Mouse (Mus musculus) limb, embryonic 11.5 days (tissue): ENCODE results near the gene Sptbn1. TPM values are rescaled to one million over a fixed set of nuclear protein-coding genes. Genes with fewer than 3 reads are reported as not detected.

Source experiments
- ATAC-seq: fragments of 200-750 bp; cut with Nextera tagmentation; 2 replicates; pipeline ENCODE4 v1.8.0; 2017; ENCODE audit warnings: low read depth; ENCODE audit not compliant: insufficient number of reproducible peaks, low FRiP score, low TSS enrichment
- DNase-seq: peaks from one replicate; pipeline ENCODE4 v3.0.0-alpha.2; 2015; ENCODE audit warnings: low spot score
- H3K27ac ChIP-seq: fragments of 300-500 bp; sonication (generic); replicated peaks from 2 replicates; pipeline ENCODE4 v1.5.1; 2014; ENCODE audit warnings: low read depth, mild to moderate bottlenecking, low read length
- H3K27me3 ChIP-seq: fragments of 300-500 bp; sonication (generic); 2 replicates; pipeline ENCODE4 v1.6.1; 2014; ENCODE audit warnings: mild to moderate bottlenecking, low read length, mixed read lengths; ENCODE audit not compliant: control insufficient read depth, insufficient read depth
- H3K36me3 ChIP-seq: fragments of 300-500 bp; sonication (generic); 2 replicates; pipeline ENCODE4 v1.6.1; 2014; ENCODE audit warnings: mild to moderate bottlenecking, low read length, moderate library complexity, mixed read lengths; ENCODE audit not compliant: control insufficient read depth, insufficient read depth
- H3K4me1 ChIP-seq: fragments of 300-500 bp; sonication (generic); 2 replicates; pipeline ENCODE4 v1.6.1; 2014; ENCODE audit warnings: low read length, mixed read lengths; ENCODE audit not compliant: control insufficient read depth, insufficient read depth
- H3K4me2 ChIP-seq: fragments of 300-500 bp; sonication (generic); 2 replicates; pipeline ENCODE4 v1.6.1; 2014; ENCODE audit warnings: low read depth, mild to moderate bottlenecking, moderate library complexity; ENCODE audit not compliant: severe bottlenecking
- H3K4me3 ChIP-seq: fragments of 300-500 bp; sonication (generic); 2 replicates; pipeline ENCODE4 v1.5.1; 2014; ENCODE audit warnings: low read depth, low read length
- H3K9ac ChIP-seq: fragments of 300-500 bp; sonication (generic); 2 replicates; pipeline ENCODE4 v1.6.1; 2014; ENCODE audit warnings: mild to moderate bottlenecking, low read length
- H3K9me3 ChIP-seq: fragments of 300-500 bp; sonication (generic); 2 replicates; pipeline ENCODE4 v1.6.1; 2016; ENCODE audit warnings: low read length; ENCODE audit not compliant: control insufficient read depth
- WGBS: fragments of 180-500 bp; shearing (Covaris S2); extraction: QIAGEN DNeasy Blood & Tissue Kit; methylation state at CpG from one replicate; pipeline ENCODE4 v1.1.7; 2014; 5-methylcytosine and 5-hydroxymethylcytosine counted together
- polyA plus RNA-seq: library from polyadenylated mRNA; unstranded; fragments of >200 nt; fragmentation: Nextera tagmentation; extraction: Ambion mirVana; gene quantifications from 2 replicates; pipeline ENCODE4 v1.2.1, GENCODE M21; 2014

The Sptbn1 gene
- polyA plus RNA-seq, 1 experiment from 2014 or later, result 65.4 TPM

DNA sequence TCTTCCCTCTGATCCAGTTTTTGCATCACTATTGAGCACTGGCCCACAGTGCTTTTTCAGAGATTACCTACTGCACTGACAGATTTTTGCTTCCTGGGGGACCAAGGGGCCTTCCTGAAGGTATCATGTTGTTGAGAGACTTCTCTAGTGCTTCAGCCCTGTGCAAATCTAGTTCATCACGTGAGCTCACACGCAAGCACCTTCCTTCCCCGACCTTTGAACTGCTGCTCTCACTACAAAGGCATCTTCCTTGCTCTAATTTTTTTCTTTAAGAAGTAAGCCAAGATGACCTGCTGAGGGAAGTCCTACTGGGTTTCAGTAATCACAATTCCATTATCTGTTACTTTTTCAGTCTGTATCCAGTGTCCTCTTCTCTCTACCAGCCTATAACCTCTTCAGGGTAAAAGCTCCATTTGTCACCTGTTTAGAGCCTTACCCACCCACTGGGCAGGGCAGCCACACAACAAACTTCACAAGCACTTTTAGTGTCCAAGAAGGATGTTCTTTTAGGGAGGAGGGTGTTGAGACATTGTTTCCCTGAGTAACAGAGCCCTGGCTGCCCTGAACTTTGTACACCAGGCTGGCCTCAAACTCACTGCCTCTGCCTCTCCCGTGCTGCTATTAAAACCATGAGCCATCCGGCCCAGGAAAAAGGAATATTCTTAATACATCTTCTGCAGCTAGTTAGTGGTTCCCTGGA, 103.3 kb downstream of the Sptbn1 start:
- no peaks in the 10 kb centered on the region for H3K4me1 ChIP-seq
- no peaks in the 10 kb centered on the region for H3K27me3 ChIP-seq
- no peaks in the 10 kb centered on the region for H3K9me3 ChIP-seq
- ATAC-seq, result no peak
- 74% methylated on average over 5 of the region's 5 CpGs for WGBS
- no peaks in the 10 kb centered on the region for H3K36me3 ChIP-seq
- H3K9ac ChIP-seq, result no peak overlapping the region
- no peak overlapping the region for H3K4me2 ChIP-seq
- no peak overlapping the region for H3K27ac ChIP-seq
- no peak overlapping the region for H3K4me3 ChIP-seq
- no peak for DNase-seq

GRCm38 (mm10) chr11:30163870-30164269, 104.1 kb downstream of the Sptbn1 start:
- WGBS, result 91% methylated on average over 1 of the region's 1 CpGs
- Histone ChIP-seq H3K4me1 (no peaks in the 10 kb centered on the region), H3K9ac (no peak overlapping the region)

DNA sequence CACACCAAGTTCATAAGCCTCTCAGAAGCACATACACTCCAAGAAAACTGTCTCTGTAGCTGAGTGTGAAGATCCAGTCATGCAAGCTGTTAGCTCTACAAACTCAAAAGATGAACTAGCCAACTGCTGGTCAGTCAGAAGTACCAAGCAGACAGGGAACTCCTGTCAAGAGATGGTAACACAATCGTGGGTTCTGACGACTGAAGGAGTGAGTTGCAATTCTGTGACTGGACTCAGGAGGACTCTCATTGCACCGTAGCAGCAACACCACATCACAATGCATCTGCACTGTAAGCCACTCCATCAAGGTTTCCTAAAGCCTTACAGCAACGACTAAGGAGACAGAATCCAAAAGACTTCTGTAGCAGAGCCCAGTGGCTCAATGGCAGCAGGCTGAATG, 104.9 kb downstream of the Sptbn1 start:
- Histone ChIP-seq H3K36me3 (0 out of 2 replicates have a peak, but pooled peaks cover 3% of the 10 kb centered on the region), H3K9me3 (no peaks in the 10 kb centered on the region), H3K27ac (no peak overlapping the region), H3K9ac (no peak overlapping the region), H3K4me3 (no peak overlapping the region), H3K27me3 (no peaks in the 10 kb centered on the region), H3K4me1 (no peaks in the 10 kb centered on the region), H3K4me2 (no peak overlapping the region)
- 87% methylated on average over 4 of the region's 4 CpGs for WGBS
- ATAC-seq, result no peak
- no peak for DNase-seq

More at GRCm38 (mm10) chr11:30163870-30164269, 104.1 kb downstream of the Sptbn1 start:
- no peak for DNase-seq
- Histone ChIP-seq H3K9me3 (no peaks in the 10 kb centered on the region), H3K27ac (no peak overlapping the region), H3K27me3 (no peaks in the 10 kb centered on the region), H3K36me3 (no peaks in the 10 kb centered on the region), H3K4me2 (no peak overlapping the region), H3K4me3 (no peak overlapping the region)
- no peak for ATAC-seq

- no peak overlapping the region for H3K9ac ChIP-seq
- no peaks in the 10 kb centered on the region for H3K4me1 ChIP-seq
- H3K9me3 ChIP-seq, result no peaks in the 10 kb centered on the region
- ATAC-seq (no peak), DNase-seq (no peak)
- no peak overlapping the region for H3K4me3 ChIP-seq
- no peaks in the 10 kb centered on the region for H3K27me3 ChIP-seq
- H3K4me2 ChIP-seq, result no peak overlapping the region
- WGBS, result 77% methylated on average over 1 of the region's 1 CpGs
- 0 out of 2 replicates have a peak, but pooled peaks cover 3% of the 10 kb centered on the region for H3K36me3 ChIP-seq
- no peak overlapping the region for H3K27ac ChIP-seq
Measured at GRCm38 (mm10) chr11:30161744-30162143, 106.2 kb downstream of the Sptbn1 start.

GRCm38 (mm10) chr11:30161173-30161650, 106.8 kb downstream of the Sptbn1 start:
- no peaks in the 10 kb centered on the region for H3K27me3 ChIP-seq
- no peak overlapping the region for H3K27ac ChIP-seq
- H3K9ac ChIP-seq, result no peak overlapping the region
- no peak for ATAC-seq
- DNase-seq, result no peak
- 51% methylated on average over 6 of the region's 6 CpGs for WGBS
- H3K4me3 ChIP-seq, result no peak overlapping the region
- no peaks in the 10 kb centered on the region for H3K4me1 ChIP-seq
- 0 out of 2 replicates have a peak, but pooled peaks cover 3% of the 10 kb centered on the region for H3K36me3 ChIP-seq
- H3K4me2 ChIP-seq, result no peak overlapping the region
- H3K9me3 ChIP-seq, result no peaks in the 10 kb centered on the region

DNA sequence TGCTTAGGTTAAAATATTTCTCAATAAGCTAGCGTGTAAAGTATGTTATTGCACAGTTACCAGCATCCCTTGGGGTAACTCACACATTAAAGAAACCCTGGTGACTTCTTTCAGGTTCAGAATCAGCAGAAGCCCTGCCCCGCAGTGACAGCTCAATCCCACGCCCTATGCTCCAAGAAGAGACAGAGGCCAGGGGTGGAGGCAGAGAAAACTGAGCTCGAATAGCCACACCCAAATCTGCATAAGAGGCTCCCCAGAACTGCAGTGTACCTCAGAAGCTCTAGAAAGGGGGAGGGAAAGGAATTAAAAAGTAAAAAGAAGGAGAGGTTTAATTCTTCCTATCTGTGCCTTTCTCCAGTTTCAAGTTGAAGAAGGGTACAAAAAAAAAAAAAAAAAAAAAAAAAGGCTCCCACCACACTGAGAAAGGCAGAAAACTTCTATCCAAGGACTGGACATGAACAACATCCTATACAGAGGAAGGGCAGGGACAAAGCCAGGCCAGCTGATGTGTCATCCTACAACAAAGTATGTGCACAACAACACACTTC, 107.3 kb downstream of the Sptbn1 start:
- H3K27ac ChIP-seq, result no peak overlapping the region
- H3K27me3 ChIP-seq, result no peaks in the 10 kb centered on the region
- no peak overlapping the region for H3K4me3 ChIP-seq
- no peak for ATAC-seq
- no peaks in the 10 kb centered on the region for H3K9me3 ChIP-seq
- H3K9ac ChIP-seq, result no peak overlapping the region
- no peak overlapping the region for H3K4me2 ChIP-seq
- H3K36me3 ChIP-seq, result 0 out of 2 replicates have a peak, but pooled peaks cover 3% of the 10 kb centered on the region
- DNase-seq, result no peak
- 79% methylated on average over 4 of the region's 4 CpGs for WGBS
- H3K4me1 ChIP-seq, result no peaks in the 10 kb centered on the region

DNA sequence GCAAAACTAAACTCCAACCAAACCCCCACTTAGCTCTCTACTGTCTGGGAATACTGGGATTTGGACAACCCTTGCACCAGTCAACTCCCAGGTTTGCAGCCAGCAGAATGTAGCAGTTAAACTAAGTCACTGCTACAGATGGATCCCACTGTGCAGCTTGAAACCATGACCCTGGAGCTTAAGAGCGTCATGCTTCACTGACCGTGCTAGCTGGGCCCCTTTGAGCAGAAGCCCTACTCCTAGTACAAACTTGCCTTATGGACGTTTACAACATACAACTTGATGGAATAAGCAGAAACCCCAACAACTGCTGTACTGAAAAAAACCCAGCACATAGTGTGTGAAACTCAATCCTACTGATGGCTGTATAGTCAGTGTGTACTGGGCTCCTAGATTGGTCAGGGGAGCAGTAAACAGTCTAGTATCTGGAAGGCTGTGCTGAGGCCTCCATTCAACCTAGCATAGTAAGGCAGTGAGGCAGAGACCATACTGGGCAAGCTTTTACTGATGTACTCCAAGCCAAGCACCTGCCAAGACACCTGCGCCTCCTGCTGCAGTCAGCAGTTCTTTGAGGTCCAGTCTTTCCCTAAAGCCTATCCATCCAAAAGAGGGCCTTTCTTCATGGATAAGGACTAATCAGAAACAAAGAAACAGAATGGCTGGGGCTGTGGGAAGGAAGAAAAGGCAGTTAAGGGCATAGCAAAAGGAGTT, 108.3 kb downstream of the Sptbn1 start:
- Histone ChIP-seq H3K9me3 (no peaks in the 10 kb centered on the region), H3K4me2 (no peak overlapping the region), H3K4me3 (no peak overlapping the region), H3K36me3 (0 out of 2 replicates have a peak, but pooled peaks cover 3% of the 10 kb centered on the region), H3K27ac (no peak overlapping the region), H3K9ac (no peak overlapping the region), H3K4me1 (no peaks in the 10 kb centered on the region), H3K27me3 (no peaks in the 10 kb centered on the region)
- WGBS, result 90% methylated on average over 4 of the region's 4 CpGs
- ATAC-seq, result no peak
- DNase-seq, result no peak

DNA sequence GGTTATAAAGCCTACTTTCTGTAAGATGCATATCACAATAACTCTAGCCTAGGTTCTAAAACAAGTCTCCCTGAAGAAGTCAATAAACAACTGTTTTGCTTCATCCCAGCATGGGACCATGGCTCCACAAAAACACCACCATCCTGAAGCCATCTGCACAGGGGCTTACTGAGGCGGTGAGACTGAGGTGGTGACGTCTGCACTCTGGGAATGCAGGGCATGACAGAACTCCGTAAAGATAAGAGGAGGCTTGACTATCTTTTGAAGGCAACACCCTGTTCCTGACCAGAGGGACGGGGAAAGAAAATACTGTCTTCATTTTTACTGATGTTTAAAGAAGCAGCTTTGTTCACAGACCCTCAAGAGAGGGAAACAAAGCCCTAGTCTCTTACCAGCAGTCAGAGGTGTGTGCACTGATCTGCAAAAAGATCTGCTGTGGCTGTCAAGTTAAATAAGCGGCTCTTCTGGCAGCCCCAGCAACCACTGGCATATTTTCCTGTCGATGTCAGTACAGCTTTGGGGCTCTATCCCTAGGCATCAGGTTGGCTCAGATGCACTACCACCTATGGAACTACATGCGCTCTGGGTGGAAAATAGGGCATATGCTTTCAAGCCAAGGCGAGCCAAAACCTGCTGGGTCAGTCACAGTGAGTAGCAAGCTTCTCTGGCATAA, 109.8 kb downstream of the Sptbn1 start:
- WGBS, result 69% methylated on average over 8 of the region's 8 CpGs
- ATAC-seq, result no peak
- no peak overlapping the region for H3K27ac ChIP-seq
- H3K9me3 ChIP-seq, result no peaks in the 10 kb centered on the region
- no peak overlapping the region for H3K4me2 ChIP-seq
- H3K4me1 ChIP-seq, result 0 out of 2 replicates have a peak, but pooled peaks cover 4% of the 10 kb centered on the region
- no peak for DNase-seq
- H3K27me3 ChIP-seq, result no peaks in the 10 kb centered on the region
- peaks cover 3% of the 10 kb centered on the region; the same call in 1 of the 2 replicates for H3K36me3 ChIP-seq
- H3K4me3 ChIP-seq, result no peak overlapping the region
- no peak overlapping the region for H3K9ac ChIP-seq
